Mouse (Mus musculus) C2C12 (cell line): ENCODE results near the gene Ccl7. TPM values are rescaled to one million over a fixed set of nuclear protein-coding genes. Genes with fewer than 3 reads are reported as not detected.

ENCODE experiments used
- H3K27me3 ChIP-seq: one replicate; pipeline ENCODE4 v1.6.1; 2011; ENCODE audit not compliant: control insufficient read depth, insufficient read depth, insufficient read length
- H3K36me3 ChIP-seq: one replicate; pipeline ENCODE4 v1.6.1; 2011; ENCODE audit not compliant: control insufficient read depth, insufficient read depth
- H3K4me3 ChIP-seq: one replicate; pipeline ENCODE4 v1.5.1; 2011; ENCODE audit warnings: mild to moderate bottlenecking, control low read depth; ENCODE audit not compliant: poor library complexity, insufficient read depth, severe bottlenecking
- H3K79me2 ChIP-seq: one replicate; pipeline ENCODE4 v1.6.1; 2011; ENCODE audit not compliant: control insufficient read depth, insufficient read depth
- H3K79me3 ChIP-seq: one replicate; pipeline ENCODE4 v1.6.1; 2011; ENCODE audit warnings: low read depth, control low read depth
- H3ac ChIP-seq: one replicate; pipeline ENCODE3; 2011; ENCODE audit warnings: low read depth; ENCODE audit not compliant: control insufficient read depth, insufficient read length
- CEBPB ChIP-seq: IDR thresholded peaks from one replicate; pipeline ENCODE4 v1.6.1; 2011; ENCODE audit warnings: low read depth, mild to moderate bottlenecking, control low read depth, moderate library complexity
- CTCF ChIP-seq: IDR thresholded peaks from one replicate; pipeline ENCODE4 v1.5.1; 2011; ENCODE audit not compliant: control insufficient read depth, insufficient read depth, insufficient read length
- FOSL1 ChIP-seq: IDR thresholded peaks from one replicate; pipeline ENCODE4 v1.8.0; 2011; ENCODE audit warnings: mild to moderate bottlenecking, low read length; ENCODE audit not compliant: poor library complexity, insufficient read depth, severe bottlenecking
- MAX ChIP-seq: IDR thresholded peaks from one replicate; pipeline ENCODE4 v1.6.1; 2011; ENCODE audit warnings: mild to moderate bottlenecking, control low read depth
- MYOD1 ChIP-seq: IDR thresholded peaks from one replicate; pipeline ENCODE4 v1.6.1; 2011; ENCODE audit warnings: low read depth; ENCODE audit not compliant: control insufficient read depth, insufficient read length
- MYOG ChIP-seq: IDR thresholded peaks from one replicate; pipeline ENCODE4 v1.6.1; 2011; ENCODE audit not compliant: control insufficient read depth, insufficient read length; ENCODE audit errors: extremely low read depth
- USF1 ChIP-seq: IDR thresholded peaks from one replicate; pipeline ENCODE4 v1.6.1; 2011; ENCODE audit warnings: low read depth, mild to moderate bottlenecking, control low read depth, moderate library complexity
- polyA plus RNA-seq: library from polyadenylated mRNA; unstranded; fragments of >200 nt; fragmentation: generic; extraction: Trizol; gene quantifications from one replicate; pipeline ENCODE4 v1.2.1, GENCODE M21; 2012; ENCODE audit warnings: missing spikeins

Ccl7 gene
- polyA plus RNA-seq, 1 experiment, result 14.8 TPM

DNA sequence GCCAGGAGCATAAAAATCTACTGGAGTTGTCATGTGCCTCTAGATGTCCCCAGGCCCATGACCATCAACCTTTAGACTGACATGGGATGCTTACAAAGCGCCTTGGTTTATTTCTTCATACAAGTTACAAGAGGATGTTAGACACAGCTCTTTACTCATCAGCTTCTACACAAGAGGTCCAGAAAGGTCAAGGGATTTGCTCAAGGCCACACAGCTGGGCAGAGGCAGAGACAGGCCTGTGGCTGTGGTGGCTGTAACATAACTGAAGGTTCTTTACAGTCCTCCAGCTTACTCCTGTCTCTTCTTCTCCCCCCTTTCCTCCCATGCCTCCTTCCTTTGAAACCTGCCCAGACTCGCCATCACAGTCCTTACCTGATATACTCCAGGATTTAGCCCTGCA, 15.3 kb upstream of the Ccl7 start:
- no peaks in the 10 kb centered on the region for H3K79me3 ChIP-seq
- TF ChIP-seq USF1 (no peak), MYOD1 (no peak), MYOG (no peak), CEBPB (no peak), CTCF (no peak), FOSL1 (no peak), MAX (no peak)
- H3K27me3 ChIP-seq, result no peaks in the 10 kb centered on the region
- no peak overlapping the region for H3ac ChIP-seq
- no peaks in the 10 kb centered on the region for H3K36me3 ChIP-seq
- no peak overlapping the region for H3K4me3 ChIP-seq
- H3K79me2 ChIP-seq, result no peaks in the 10 kb centered on the region

DNA sequence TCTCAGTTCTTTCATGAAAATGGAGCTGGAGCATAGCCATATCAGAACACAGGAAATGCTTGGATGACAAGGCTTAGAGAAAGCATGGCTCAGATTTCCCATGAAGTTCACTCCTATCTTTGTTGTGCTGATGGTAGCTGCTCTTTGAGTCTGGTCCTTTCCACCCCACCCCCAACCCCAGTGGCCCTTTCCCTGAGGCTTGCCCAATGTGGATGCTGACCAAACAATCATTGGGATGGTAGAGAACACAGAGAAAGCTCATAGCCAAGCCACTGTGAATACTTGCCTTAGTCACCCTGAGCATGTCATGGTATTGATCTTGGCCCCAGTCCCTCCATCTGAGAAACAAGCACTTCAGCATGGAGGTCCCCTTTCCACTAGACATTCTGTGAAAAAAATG, 13.4 kb upstream of the Ccl7 start:
- H3ac ChIP-seq, result no peak overlapping the region
- H3K4me3 ChIP-seq, result no peak overlapping the region
- no peak for TF ChIP-seq MAX
- no peak for TF ChIP-seq USF1
- no peak for TF ChIP-seq MYOD1
- no peak for TF ChIP-seq FOSL1
- TF ChIP-seq MYOG, result no peak
- no peak for TF ChIP-seq CTCF
- TF ChIP-seq CEBPB, result no peak
- peaks cover 10% of the 10 kb centered on the region for H3K36me3 ChIP-seq
- H3K79me3 ChIP-seq, result peaks cover 5% of the 10 kb centered on the region
- H3K79me2 ChIP-seq, result peaks cover 15% of the 10 kb centered on the region
- no peaks in the 10 kb centered on the region for H3K27me3 ChIP-seq

DNA sequence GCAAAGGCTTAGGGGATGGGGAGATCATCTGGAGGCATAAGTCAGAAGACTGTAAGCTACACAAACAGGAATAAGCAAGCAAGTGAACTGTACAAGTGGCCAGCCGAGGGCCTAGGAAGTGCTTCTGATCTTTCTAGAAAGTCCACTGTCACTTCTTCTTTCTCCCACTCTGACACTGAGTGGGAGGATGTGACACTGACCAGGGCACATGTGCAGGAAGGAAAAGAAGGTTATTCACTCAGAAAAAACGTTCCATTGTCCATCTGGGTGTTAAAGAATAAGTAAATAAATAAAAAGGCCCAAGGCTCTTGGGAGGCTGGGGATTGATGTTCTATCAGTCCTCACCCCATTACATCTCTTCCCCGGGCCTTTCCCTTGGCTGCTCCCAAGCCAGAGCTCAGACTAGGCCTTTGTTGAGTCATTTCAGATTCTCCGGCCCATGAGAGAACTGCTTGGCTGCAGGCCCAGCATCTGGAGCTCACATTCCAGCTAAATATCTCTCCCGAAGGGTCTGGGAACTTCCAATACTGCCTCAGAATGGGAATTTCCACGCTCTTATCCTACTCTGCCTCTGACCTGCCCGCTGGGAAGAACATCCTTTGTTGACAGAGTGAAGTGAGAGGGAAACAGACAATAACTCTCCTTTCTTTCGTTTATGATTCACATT, 12.7 kb upstream of the Ccl7 start:
- H3K79me3 ChIP-seq, result peaks cover 5% of the 10 kb centered on the region
- no peak overlapping the region for H3K4me3 ChIP-seq
- TF ChIP-seq FOSL1 (no peak), CTCF (no peak), CEBPB (no peak), MAX (no peak), MYOD1 (no peak), MYOG (no peak), USF1 (no peak)
- H3K27me3 ChIP-seq, result no peaks in the 10 kb centered on the region
- H3ac ChIP-seq, result peak overlapping the region; percentile 6
- H3K36me3 ChIP-seq, result peaks cover 11% of the 10 kb centered on the region
- peaks cover 15% of the 10 kb centered on the region for H3K79me2 ChIP-seq

DNA sequence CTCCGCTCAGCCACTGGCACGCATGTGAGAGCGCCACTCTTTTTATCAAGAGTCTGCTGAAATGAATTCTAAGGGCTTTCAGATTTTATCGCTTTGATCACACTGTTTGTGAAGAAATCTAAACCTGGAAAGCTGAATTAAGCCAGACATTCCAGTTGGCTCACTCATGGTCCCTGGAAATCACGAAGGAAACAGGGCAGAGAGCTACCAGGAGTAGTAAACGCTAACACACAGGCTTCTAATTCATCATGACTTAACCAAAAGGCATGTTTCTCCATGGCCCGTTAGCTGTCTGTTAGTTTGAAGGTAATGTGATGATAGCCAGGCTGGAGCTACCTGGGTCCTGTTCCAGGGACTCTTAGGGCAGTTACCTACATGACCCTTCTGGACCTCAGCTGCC, 11.1 kb upstream of the Ccl7 start:
- Histone ChIP-seq H3K36me3 (peaks cover 11% of the 10 kb centered on the region), H3K79me3 (peaks cover 5% of the 10 kb centered on the region), H3K27me3 (no peaks in the 10 kb centered on the region), H3K79me2 (peaks cover 15% of the 10 kb centered on the region), H3K4me3 (no peak overlapping the region), H3ac (peak overlapping the region; percentile 28)
- TF ChIP-seq FOSL1, result no peak
- TF ChIP-seq CEBPB, result no peak
- no peak for TF ChIP-seq MYOG
- no peak for TF ChIP-seq MYOD1
- TF ChIP-seq CTCF, result no peak
- no peak for TF ChIP-seq MAX
- no peak for TF ChIP-seq USF1

DNA sequence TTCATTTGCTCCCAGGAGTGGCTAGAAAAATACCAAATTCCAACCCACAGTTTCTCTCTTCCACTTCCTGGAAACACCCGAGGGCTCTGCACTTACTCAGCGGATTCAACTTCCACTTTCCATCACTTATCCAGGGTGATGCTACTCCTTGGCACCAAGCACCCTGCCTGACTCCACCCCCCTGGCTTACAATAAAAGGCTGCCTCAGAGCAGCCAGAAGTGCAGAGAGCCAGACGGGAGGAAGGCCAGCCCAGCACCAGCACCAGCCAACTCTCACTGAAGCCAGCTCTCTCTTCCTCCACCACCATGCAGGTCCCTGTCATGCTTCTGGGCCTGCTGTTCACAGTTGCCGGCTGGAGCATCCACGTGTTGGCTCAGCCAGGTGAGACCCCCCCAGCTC, 10.2 kb upstream of the Ccl7 start, which contains the start of gene Ccl2:
Gene Ccl2, plus strand, starts transcription at position 216 of the 400 bp plus-strand sequence.
- TF ChIP-seq MAX, result peak; percentile 18
- TF ChIP-seq MYOD1, result no peak
- H3K79me2 ChIP-seq, result peaks cover 15% of the 10 kb centered on the region
- H3K79me3 ChIP-seq, result peaks cover 5% of the 10 kb centered on the region
- peak within 1 kb of the TSS; percentile 28 for H3ac ChIP-seq
- peaks cover 11% of the 10 kb centered on the region for H3K36me3 ChIP-seq
- H3K4me3 ChIP-seq, result peak within 1 kb of the TSS; percentile 21
- no peaks in the 10 kb centered on the region for H3K27me3 ChIP-seq

DNA sequence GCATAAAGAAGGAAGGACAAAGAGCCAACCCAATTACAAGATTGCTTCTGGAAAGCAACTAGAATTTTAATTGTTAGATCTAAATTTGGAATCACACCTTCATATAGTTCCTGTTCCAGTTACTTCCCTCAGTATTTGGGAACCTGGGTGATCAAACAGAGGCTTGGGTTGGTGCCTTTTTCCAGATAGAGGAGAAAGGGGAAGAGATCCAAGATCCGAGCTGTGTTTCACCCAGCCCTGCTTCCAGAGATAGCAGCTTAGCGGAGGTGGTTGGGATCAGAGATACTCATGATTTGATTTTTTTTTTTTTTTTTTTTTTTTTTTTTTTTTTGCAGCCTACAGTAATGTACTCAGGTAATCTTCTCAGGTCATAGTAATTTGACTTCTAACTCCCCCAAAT, 9.7 kb upstream of the Ccl7 start:
- TF ChIP-seq CTCF, result no peak
- TF ChIP-seq USF1, result no peak
- no peak for TF ChIP-seq CEBPB
- Histone ChIP-seq H3K36me3 (peaks cover 11% of the 10 kb centered on the region), H3K79me2 (peaks cover 15% of the 10 kb centered on the region), H3K27me3 (no peaks in the 10 kb centered on the region), H3K4me3 (peak overlapping the region; percentile 21), H3K79me3 (peaks cover 5% of the 10 kb centered on the region), H3ac (no peak overlapping the region)
